Mouse (Mus musculus) MEL (cell line): ENCODE data around the gene 4933402J07Rik. TPM values are rescaled to one million over a fixed set of nuclear protein-coding genes. Genes with fewer than 3 reads are reported as not detected.

Experiments used
- DNase-seq: peaks from one replicate; pipeline ENCODE4 v3.0.0; 2011; ENCODE audit warnings: low read depth, low spot score
- H3K27ac ChIP-seq: 2 replicates; pipeline ENCODE4 v1.5.1; 2012; ENCODE audit warnings: low read depth, mild to moderate bottlenecking, control low read depth, low read length, moderate library complexity; ENCODE audit not compliant: control insufficient read depth
- H3K27me3 ChIP-seq, 2 experiments: fragments of 150-350 bp in 1 of 2; sonication (generic) in 1 of 2; 2 replicates each; pipeline ENCODE4 v1.6.1; 2012; ENCODE audit warnings: low read length in 2 of 2, mild to moderate bottlenecking in 2 of 2, improper control_type of control experiment in 1 of 2, moderate library complexity in 1 of 2; ENCODE audit not compliant: insufficient read depth in 2 of 2, control insufficient read depth in 1 of 2
- H3K36me3 ChIP-seq, 2 experiments: 2 replicates each; pipeline ENCODE4 v1.6.1; 2012 to 2014; ENCODE audit warnings: low read length in 2 of 2, improper control_type of control experiment in 1 of 2, inconsistent platforms in 1 of 2, mild to moderate bottlenecking in 1 of 2; ENCODE audit not compliant: insufficient read depth in 2 of 2, control insufficient read depth in 1 of 2
- H3K4me1 ChIP-seq, 2 experiments: fragments of 150-350 bp in 1 of 2; sonication (generic) in 1 of 2; 2 replicates each; pipeline ENCODE4 v1.6.1; 2012; ENCODE audit warnings: low read length in 2 of 2, improper control_type of control experiment in 1 of 2, mild to moderate bottlenecking in 1 of 2; ENCODE audit not compliant: insufficient read depth in 2 of 2, control insufficient read depth in 1 of 2
- H3K4me3 ChIP-seq, 2 experiments: fragments of 150-350 bp in 1 of 2; sonication (generic) in 1 of 2; 2 replicates each; pipeline ENCODE4 v1.5.1; 2012; ENCODE audit warnings: low read depth in 2 of 2, low read length in 2 of 2, mild to moderate bottlenecking in 2 of 2, moderate library complexity in 2 of 2, control low read depth in 1 of 2, improper control_type of control experiment in 1 of 2; ENCODE audit not compliant: control insufficient read depth in 1 of 2, insufficient read depth in 1 of 2
- H3K79me2 ChIP-seq: 2 replicates; pipeline ENCODE4 v1.6.1; 2012; ENCODE audit warnings: mild to moderate bottlenecking, low read length, moderate library complexity; ENCODE audit not compliant: control insufficient read depth, poor library complexity, insufficient read depth
- H3K9ac ChIP-seq: 2 replicates; pipeline ENCODE4 v1.6.1; 2012; ENCODE audit warnings: low read depth, mild to moderate bottlenecking, control low read depth, low read length, moderate library complexity; ENCODE audit not compliant: control insufficient read depth, poor library complexity, severe bottlenecking
- H3K9me3 ChIP-seq: fragments of 150-350 bp; sonication (generic); replicated peaks from 2 replicates; pipeline ENCODE4 v1.6.1; 2012; ENCODE audit warnings: mild to moderate bottlenecking, low read length, improper control_type of control experiment, moderate library complexity; ENCODE audit not compliant: insufficient read depth
- CHD2 ChIP-seq: IDR thresholded peaks from 2 replicates; pipeline ENCODE4 v1.6.1; 2011; ENCODE audit warnings: low read length, improper control_type of control experiment
- CTCF ChIP-seq, 3 experiments: IDR thresholded peaks in 2 of 3; conservative IDR thresholded peaks in 1 of 3; 2 replicates each; pipeline ENCODE4 v1.5.1; 2011 to 2012; ENCODE audit warnings: low read length in 3 of 3, low read depth in 2 of 3, mild to moderate bottlenecking in 2 of 3, improper control_type of control experiment in 1 of 3, inconsistent platforms in 1 of 3, mixed read lengths in 1 of 3, moderate library complexity in 1 of 3; ENCODE audit not compliant: control insufficient read depth in 1 of 3, insufficient read depth in 1 of 3, poor library complexity in 1 of 3, severe bottlenecking in 1 of 3
- ETS1 ChIP-seq: IDR thresholded peaks from 2 replicates; pipeline ENCODE4 v1.6.1; 2012; ENCODE audit warnings: low read depth, mild to moderate bottlenecking, inconsistent platforms, low read length, improper control_type of control experiment, moderate library complexity
- HCFC1 ChIP-seq: IDR thresholded peaks from 2 replicates; pipeline ENCODE4 v1.6.1; 2012; ENCODE audit warnings: low read depth, mild to moderate bottlenecking, inconsistent platforms, low read length, improper control_type of control experiment, moderate library complexity
- JUND ChIP-seq: IDR thresholded peaks from 2 replicates; pipeline ENCODE4 v1.6.1; 2011; ENCODE audit warnings: low read depth, mild to moderate bottlenecking, improper control_type of control experiment, low read length
- KAT2A ChIP-seq: conservative IDR thresholded peaks from 2 replicates; pipeline ENCODE4 v1.6.1; 2012; ENCODE audit warnings: low read depth, low read length, improper control_type of control experiment, inconsistent platforms
- MYB ChIP-seq: IDR thresholded peaks from 2 replicates; pipeline ENCODE4 v1.6.1; 2011; ENCODE audit warnings: mild to moderate bottlenecking, low read depth, low read length, improper control_type of control experiment
- MYC ChIP-seq: IDR thresholded peaks from 2 replicates; pipeline ENCODE4 v1.6.1; 2011; ENCODE audit warnings: low read depth, mild to moderate bottlenecking, low read length, improper control_type of control experiment, moderate library complexity
- NRF1 ChIP-seq: IDR thresholded peaks from 2 replicates; pipeline ENCODE4 v1.6.1; 2014; ENCODE audit warnings: low read depth, mild to moderate bottlenecking, inconsistent platforms, low read length, improper control_type of control experiment, moderate library complexity; ENCODE audit not compliant: poor library complexity, insufficient read depth, severe bottlenecking
- POLR2A ChIP-seq, 2 experiments: IDR thresholded peaks; 2 replicates each; pipeline ENCODE4 v1.6.1; 2011 to 2012; ENCODE audit warnings: low read length in 2 of 2, mild to moderate bottlenecking in 2 of 2, control low read depth in 1 of 2, improper control_type of control experiment in 1 of 2, low read depth in 1 of 2, moderate library complexity in 1 of 2; ENCODE audit not compliant: control insufficient read depth in 1 of 2, insufficient read depth in 1 of 2, poor library complexity in 1 of 2
- RAD21 ChIP-seq: IDR thresholded peaks from 2 replicates; pipeline ENCODE4 v1.6.1; 2011; ENCODE audit warnings: mild to moderate bottlenecking, low read depth, low read length, improper control_type of control experiment
- RCOR1 ChIP-seq: IDR thresholded peaks from 2 replicates; pipeline ENCODE4 v1.6.1; 2012; ENCODE audit warnings: low read depth, mild to moderate bottlenecking, inconsistent platforms, low read length, improper control_type of control experiment
- SMC3 ChIP-seq: IDR thresholded peaks from 2 replicates; pipeline ENCODE4 v1.6.1; 2011; ENCODE audit warnings: low read depth, low read length, improper control_type of control experiment
- TAL1 ChIP-seq: IDR thresholded peaks from 2 replicates; pipeline ENCODE4 v1.6.1; 2012; ENCODE audit warnings: mild to moderate bottlenecking, inconsistent platforms, low read length, moderate library complexity, mixed read lengths
- UBTF ChIP-seq: IDR thresholded peaks from 2 replicates; pipeline ENCODE4 v1.6.1; 2012; ENCODE audit warnings: low read depth, mild to moderate bottlenecking, inconsistent platforms, low read length, improper control_type of control experiment, moderate library complexity, borderline replicate concordance; ENCODE audit not compliant: insufficient read depth
- USF1 ChIP-seq: IDR thresholded peaks from 2 replicates; pipeline ENCODE4 v1.6.1; 2014; ENCODE audit warnings: low read depth, mild to moderate bottlenecking, inconsistent platforms, low read length, improper control_type of control experiment, moderate library complexity
- USF2 ChIP-seq, 2 experiments: IDR thresholded peaks; 2 replicates each; pipeline ENCODE4 v1.6.1; 2011 to 2012; ENCODE audit warnings: improper control_type of control experiment in 2 of 2, low read length in 2 of 2, borderline replicate concordance in 1 of 2, inconsistent platforms in 1 of 2, low read depth in 1 of 2, mild to moderate bottlenecking in 1 of 2; ENCODE audit not compliant: insufficient read depth in 1 of 2
- ZC3H11A ChIP-seq: IDR thresholded peaks from 2 replicates; pipeline ENCODE4 v1.6.1; 2012; ENCODE audit warnings: low read depth, mild to moderate bottlenecking, inconsistent platforms, low read length, improper control_type of control experiment
- ZKSCAN1 ChIP-seq: IDR thresholded peaks from 2 replicates; pipeline ENCODE4 v1.6.1; 2012; ENCODE audit warnings: low read depth, mild to moderate bottlenecking, inconsistent platforms, low read length, improper control_type of control experiment, moderate library complexity
- polyA plus RNA-seq, 2 experiments: library from polyadenylated mRNA; stranded (reverse) in 1 of 2; unstranded in 1 of 2; fragments of >175 nt in 1 of 2; fragments of >200 nt in 1 of 2; gene quantifications; 2 replicates each; pipeline versions ENCODE4 v1.2.1 to v1.2.4; 2012; ENCODE audit warnings: low replicate concordance in 2 of 2, low read depth in 1 of 2; ENCODE audit not compliant: insufficient read length in 2 of 2, insufficient read depth in 1 of 2, missing spikeins in 1 of 2
- total RNA-seq: library from RNA; depleted of rRNA; stranded (reverse); fragments of 300-350 nt; gene quantifications from 2 replicates; pipeline ENCODE4 v1.2.3, GENCODE M21; 2012

The 4933402J07Rik gene
- total and polyA plus RNA-seq, 3 experiments, result not detected

DNA sequence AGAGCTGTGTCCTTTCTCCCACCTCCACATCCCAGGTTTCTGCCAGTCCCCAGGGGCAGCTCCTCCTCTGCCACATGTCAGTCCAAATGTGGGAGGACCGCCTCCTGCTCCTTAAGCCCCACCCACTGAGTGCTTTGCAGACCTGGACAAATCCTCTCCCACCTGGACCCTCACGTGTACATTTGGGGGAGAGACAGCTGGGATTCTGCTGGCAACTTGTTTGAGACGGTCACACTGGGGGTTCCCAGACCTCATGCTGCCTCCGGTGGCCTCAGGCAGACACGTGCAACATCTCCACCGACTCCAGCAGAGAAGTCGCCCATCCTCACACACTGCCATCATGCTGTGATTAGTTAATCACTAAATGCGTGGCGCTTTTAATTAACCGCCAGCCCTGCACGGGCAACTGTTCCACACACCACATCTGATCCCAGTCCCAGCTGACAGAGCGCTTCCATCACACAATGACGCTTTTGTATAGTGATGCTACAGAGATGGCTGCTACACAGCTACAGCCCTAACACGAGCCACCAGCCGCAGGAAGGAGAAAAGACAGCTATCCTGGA, 23.7 kb upstream of the 4933402J07Rik start:
- Histone ChIP-seq H3K36me3 (no peaks in the 10 kb centered on the region), H3K27me3 (no peaks in the 10 kb centered on the region), H3K9ac (no peak overlapping the region), H3K9me3 (no peaks in the 10 kb centered on the region), H3K79me2 (no peaks in the 10 kb centered on the region), H3K27ac (no peak overlapping the region), H3K4me3 (no peak overlapping the region), H3K4me1 (no peaks in the 10 kb centered on the region)
- TF ChIP-seq RCOR1 (no peak), NRF1 (no peak), MYB (no peak), SMC3 (no peak), CHD2 (no peak), RAD21 (no peak), ETS1 (no peak), CTCF (IDR thresholded peaks at IDR 0.05 in 2 of 3, conservative IDR thresholded peaks at IDR 0.05 in 1 of 3; ENCODE audit: control insufficient read depth in 1 of 3, insufficient read depth in 1 of 3, low read depth in 2 of 3, low read length in 3 of 3, poor library complexity in 1 of 3, severe bottlenecking in 1 of 3) (no peak), USF1 (no peak), POLR2A (IDR thresholded peaks at IDR 0.05; ENCODE audit: control insufficient read depth in 1 of 2, insufficient read depth in 1 of 2, low read depth in 1 of 2, low read length in 2 of 2, poor library complexity in 1 of 2) (no peak)
- no peak for DNase-seq

GRCm38 (mm10) chr8:87549881-87550280, 13.8 kb upstream of the 4933402J07Rik start:
- Histone ChIP-seq H3K4me3 (no peak overlapping the region), H3K27me3 (no peaks in the 10 kb centered on the region), H3K9ac (no peak overlapping the region), H3K79me2 (no peaks in the 10 kb centered on the region), H3K9me3 (no peaks in the 10 kb centered on the region), H3K27ac (no peak overlapping the region), H3K4me1 (no peaks in the 10 kb centered on the region), H3K36me3 (no peaks in the 10 kb centered on the region)
- TF ChIP-seq CHD2 (no peak), TAL1 (no peak), MYC (no peak), MYB (no peak), UBTF (no peak), JUND (no peak), ZC3H11A (no peak)
- no peak for DNase-seq

DNA sequence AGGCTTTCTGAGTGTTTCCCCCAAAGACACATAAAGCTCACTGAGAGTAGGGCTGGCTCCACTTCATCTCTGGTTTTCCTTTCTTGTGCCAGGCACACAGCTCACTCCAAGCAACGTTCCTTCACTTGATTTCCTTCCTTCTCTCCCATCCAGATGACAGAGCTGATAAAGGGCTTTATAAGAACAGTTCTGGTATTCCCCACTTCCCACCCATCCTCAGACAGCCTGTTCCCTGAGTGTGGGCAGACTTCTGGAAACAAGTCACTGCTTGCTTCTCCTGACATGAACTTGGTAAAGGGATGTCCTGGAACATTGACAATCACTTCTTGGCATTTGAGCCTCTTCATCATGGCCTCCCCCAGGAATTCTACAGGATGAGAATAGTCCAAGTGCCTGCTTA, 10.9 kb upstream of the 4933402J07Rik start:
- no peaks in the 10 kb centered on the region for H3K9me3 ChIP-seq
- H3K79me2 ChIP-seq, result no peaks in the 10 kb centered on the region
- H3K9ac ChIP-seq, result no peak overlapping the region
- no peaks in the 10 kb centered on the region for H3K4me1 ChIP-seq
- H3K27me3 ChIP-seq, result no peaks in the 10 kb centered on the region
- H3K36me3 ChIP-seq, result no peaks in the 10 kb centered on the region
- H3K27ac ChIP-seq, result no peak overlapping the region
- no peak for TF ChIP-seq ETS1
- TF ChIP-seq ZKSCAN1, result no peak
- TF ChIP-seq USF1, result no peak
- TF ChIP-seq RAD21, result no peak
- TF ChIP-seq KAT2A, result no peak
- TF ChIP-seq UBTF, result no peak
- no peak for TF ChIP-seq USF2 (IDR thresholded peaks at IDR 0.05; ENCODE audit: borderline replicate concordance in 1 of 2, insufficient read depth in 1 of 2, low read depth in 1 of 2, low read length in 2 of 2)
- no peak for TF ChIP-seq HCFC1
- no peak for TF ChIP-seq MYC
- no peak overlapping the region for H3K4me3 ChIP-seq
- no peak for DNase-seq
